Mouse (Mus musculus): ENCODE data around the gene Tspan9.

Gene Tspan9

DNA sequence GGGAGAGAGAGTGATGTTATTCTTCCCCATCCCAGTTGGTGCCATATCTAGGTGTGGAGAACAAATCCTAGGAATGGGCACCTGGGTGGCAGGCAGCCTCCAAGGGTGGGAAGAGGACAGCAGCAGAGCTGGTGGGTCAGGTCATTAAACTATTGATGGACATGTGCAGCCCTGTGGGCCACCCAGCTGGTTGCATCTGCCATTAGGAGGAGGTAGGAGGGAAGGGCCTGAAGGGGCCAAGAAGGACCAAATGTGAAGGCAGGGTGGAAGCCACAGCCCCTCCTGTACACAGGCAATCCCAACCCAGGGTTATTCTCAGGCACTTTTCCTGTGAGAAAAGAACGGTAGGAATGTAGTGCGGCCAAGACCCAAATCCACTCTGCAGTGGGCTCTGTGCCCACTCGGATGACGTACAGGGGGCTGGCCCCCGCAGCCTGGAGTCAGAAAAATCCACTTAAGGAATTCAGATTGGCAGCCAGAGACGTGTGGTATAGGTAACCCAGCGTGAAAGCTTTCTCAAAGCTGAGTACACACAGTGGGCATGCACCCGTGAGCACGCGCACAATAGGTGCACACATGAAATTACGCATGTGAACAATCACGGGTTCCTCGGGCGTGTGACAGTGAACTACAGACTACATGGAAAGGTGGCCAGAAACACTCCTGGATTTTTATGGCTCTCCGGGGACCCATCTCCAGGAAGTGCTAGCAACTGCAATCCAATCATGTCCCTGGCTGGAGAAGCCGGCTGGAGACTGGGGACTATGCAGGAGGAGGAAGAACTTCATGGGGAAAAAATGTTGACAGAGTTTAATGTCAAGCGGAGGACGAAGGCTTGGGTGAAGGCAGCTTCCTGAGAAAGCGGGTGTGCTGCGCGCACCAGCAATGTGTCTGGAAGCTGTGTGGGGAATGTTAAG is 67.0 kb downstream of the Tspan9 start:
- no peak for DNase-seq (ENCODE audit: low read depth, low spot score)

- no peak for DNase-seq (ENCODE audit: low read depth, low spot score)
Observed at GRCm38 (mm10) chr6:128075453-128076003, 67.9 kb downstream of the Tspan9 start.

DNA sequence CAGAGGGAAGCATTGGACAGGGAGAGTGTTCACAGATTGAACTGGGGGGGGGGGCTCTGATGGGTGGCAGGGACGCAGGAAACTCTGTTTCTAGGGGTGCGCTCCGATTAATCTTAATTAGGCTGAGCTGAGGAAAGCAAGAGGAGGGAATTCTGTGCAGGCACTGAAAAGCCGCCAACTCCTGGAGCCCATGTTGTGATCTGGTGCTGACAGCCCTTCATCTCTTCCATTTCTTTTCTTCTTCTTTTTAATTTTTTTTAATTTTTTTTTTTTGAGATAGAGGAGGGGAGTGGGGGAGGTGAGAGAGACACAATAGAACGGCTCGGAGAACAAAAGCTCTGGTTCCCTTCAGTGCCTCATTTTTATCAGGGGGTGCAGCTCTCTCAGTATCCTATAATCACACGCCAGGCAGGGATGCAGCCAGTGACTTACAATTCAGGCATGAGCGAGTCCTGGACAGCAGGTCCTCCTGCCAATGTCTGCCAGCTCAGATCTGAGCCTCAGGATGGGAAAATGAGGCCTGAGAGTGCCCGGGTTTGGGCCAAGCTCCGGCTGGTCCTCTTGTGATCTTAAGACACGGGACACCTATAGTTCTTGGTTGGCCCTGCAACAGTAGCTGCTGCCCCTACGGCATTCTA is 72.4 kb downstream of the Tspan9 start:
- no peak for DNase-seq (ENCODE audit: low read depth, low spot score)

DNA sequence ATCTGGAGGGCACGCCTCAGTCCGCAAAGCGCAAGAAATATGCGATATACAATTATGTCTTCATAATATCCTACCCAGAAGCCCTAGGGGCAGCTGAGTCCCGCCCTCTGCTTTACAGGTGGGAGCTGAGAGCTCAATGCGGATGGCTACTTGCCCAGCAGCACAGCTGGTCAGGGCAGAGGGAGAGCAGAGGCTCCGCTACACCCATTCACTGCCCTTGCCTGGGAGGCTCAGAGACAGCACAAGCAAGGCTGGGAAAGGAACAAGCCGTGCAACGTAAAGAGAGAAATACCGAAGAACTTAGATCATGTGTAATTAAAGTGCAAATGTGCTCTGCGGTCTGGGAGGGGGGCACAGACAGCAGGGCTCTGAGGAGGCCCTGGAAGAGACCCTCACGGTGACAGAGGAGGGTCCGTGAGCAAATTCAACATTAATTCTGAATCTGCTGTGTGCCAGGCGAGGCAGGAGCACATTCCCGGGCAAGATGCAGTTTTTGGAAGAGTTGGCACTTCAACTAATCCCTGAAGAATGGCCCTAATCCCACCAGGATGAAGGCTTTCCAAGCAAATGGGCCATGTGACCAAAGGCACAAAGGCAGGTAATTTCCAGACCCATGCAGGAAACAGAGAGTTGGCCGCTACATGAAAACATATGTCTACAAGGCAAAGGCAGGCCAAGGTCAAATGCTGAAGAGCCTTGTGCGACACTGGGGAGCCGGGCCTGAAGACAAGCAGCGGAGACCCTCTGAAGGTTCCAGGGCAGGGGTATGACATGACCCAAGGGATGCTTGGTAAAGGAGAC is 73.1 kb downstream of the Tspan9 start:
- DNase-seq (ENCODE audit: low read depth, low spot score): no peak

DNA sequence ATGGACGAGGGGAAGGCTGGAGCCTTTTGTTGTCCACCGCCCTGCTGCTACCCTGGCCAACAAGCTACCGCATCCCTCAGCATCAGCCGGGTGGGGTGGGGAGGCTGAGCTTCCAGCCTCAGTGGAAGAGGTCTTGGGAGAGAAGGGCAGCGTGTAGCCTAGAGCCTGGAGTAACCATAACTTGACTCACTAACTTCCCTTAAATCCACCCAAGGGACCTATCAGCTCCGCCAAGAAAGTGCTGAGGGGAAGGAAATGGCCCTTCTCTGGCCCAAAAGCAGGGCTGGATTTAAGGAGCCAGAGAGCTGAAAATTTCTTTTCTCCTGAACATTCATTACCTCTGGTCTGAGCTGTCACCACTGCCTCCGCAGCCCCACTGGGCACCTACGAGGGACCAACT is 75.2 kb downstream of the Tspan9 start:
- no peak for DNase-seq (ENCODE audit: low read depth, low spot score)

DNA sequence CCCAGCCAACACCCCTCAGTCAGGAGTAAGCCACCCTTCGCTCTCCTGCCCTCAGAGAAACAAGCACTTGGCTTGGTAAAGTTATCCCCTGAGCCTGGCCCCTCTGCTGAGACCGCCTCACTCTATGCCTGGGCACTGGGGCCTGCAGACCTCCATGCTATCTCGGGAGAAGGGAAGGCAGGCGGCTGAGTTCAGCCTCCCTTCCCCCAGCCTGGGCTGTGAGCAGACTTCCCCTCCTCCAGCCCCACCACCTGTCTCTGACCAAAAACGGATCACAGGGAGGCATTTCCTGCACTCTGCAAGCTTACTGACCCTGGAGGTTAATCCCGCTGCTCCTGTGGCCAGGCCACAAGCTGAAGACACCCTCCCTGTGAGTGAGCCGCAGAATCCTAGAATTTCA is 77.4 kb downstream of the Tspan9 start:
- peak; percentile 58 for DNase-seq (ENCODE audit: low read depth, low spot score)

GRCm38 (mm10) chr6:128063501-128063900 is 79.9 kb downstream of the Tspan9 start:
- DNase-seq (ENCODE audit: low read depth, low spot score): no peak

- no peak for DNase-seq (ENCODE audit: low read depth, low spot score)
Observed at GRCm38 (mm10) chr6:128062784-128063183, 80.6 kb downstream of the Tspan9 start.

GRCm38 (mm10) chr6:128062216-128062615 is 81.2 kb downstream of the Tspan9 start:
- no peak for DNase-seq (ENCODE audit: low read depth, low spot score)

DNA sequence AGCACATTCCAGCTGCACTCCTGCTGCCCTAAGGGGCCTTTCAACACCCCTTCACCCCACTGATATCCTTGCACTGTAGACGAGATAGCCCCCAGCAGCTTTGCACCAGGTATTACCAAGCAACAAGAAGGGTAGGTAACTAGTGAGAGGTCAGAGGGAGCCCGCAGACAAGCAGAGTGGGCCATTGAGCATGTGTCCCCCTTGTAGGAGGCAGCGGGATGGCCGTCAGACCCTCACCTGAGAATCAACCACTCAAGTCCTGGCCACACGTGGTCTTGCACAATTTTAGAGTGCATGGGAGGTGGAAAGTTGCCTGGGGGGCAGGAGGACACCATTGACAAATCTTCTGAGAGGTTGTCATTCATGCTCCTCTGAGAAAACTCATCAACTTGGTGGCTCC is 82.1 kb downstream of the Tspan9 start:
- no peak for DNase-seq (ENCODE audit: low read depth, low spot score)

GRCm38 (mm10) chr6:128058570-128058969 is 84.8 kb downstream of the Tspan9 start:
- DNase-seq (ENCODE audit: low read depth, low spot score): no peak

DNA sequence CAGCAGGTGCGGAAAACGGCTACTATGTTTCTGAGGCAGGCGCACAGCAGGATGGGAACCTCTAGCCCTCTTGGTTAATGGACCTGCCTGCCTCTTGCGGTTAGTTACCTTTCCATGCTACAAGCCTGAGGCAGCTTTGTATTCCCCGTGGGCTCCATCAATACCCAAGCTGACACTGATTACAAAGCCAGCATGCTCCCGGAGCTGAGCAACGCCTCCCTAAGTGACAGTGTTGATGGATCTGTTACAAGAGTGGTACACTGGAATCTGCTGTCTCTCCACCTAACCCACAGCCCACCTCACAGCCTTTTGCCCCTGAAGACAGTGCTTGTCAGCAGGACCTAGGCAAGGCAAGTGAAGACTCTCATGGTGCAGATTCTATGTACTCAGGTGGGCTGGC is 85.2 kb downstream of the Tspan9 start:
- no peak for DNase-seq (ENCODE audit: low read depth, low spot score)

DNA sequence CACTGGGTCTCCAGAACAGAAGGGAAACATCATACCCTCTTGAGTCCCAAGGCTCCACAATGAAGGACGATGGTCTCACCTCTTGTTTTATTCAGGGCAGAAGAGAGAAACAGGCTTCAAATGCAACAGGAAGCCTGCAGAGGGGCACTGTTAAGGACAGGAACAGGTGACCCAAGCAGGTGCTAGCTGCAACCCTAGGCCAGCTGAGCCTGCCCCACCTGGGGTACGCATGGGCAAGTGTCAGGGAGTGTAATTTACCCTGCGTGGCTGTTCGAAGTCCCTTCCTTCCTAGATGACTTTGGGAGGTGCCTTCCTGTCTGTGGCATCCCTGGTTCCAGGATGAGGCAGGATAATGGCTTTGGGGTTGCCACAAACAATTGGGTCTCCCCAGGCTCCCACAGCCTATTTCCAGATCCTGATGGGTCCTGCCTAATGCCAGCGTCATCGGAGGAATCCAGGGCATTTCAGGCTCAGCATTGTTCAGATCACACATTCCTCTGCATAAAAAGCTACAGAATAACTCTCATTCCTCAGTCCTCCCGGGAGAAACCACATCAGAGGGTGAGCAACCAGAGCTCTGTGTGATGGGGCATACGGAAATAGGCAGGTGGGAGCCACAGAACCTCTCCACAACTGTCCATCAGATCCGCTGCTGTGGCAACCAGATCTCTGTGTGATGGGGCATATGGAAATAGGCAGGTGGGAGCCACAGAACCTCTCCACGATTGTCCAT is 90.2 kb downstream of the Tspan9 start:
- DNase-seq (ENCODE audit: low read depth, low spot score): no peak

GRCm38 (mm10) chr6:128047671-128048070 is 95.7 kb downstream of the Tspan9 start:
- DNase-seq (ENCODE audit: low read depth, low spot score): no peak

DNA sequence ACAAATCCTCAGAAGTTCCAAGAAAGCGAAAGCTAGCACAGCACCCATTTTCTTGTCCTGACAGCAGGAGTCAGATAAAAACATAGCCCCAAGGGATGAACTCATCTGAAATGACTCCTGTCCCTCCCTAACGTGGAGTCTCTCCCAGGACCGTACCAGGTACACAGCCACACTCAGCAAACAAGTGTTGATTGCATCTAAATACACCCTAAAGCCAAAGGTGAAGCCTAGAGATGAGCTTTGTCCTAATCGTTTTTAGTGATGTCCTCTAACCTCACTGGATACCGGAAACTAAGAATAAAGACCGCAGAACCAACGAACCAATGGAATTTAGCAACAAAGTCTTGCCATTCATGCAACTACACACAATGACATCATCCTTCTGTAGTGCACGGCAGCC is 96.2 kb downstream of the Tspan9 start:
- no peak for DNase-seq (ENCODE audit: low read depth, low spot score)

- no peak for DNase-seq (ENCODE audit: low read depth, low spot score)
Observed at GRCm38 (mm10) chr6:128046799-128047198, 96.6 kb downstream of the Tspan9 start.

GRCm38 (mm10) chr6:128044691-128045090 is 98.7 kb downstream of the Tspan9 start:
- no peak for DNase-seq (ENCODE audit: low read depth, low spot score)

- no peak for DNase-seq (ENCODE audit: low read depth, low spot score)
Observed at GRCm38 (mm10) chr6:128043486-128043885, 99.9 kb downstream of the Tspan9 start.

GRCm38 (mm10) chr6:128041836-128042235 is 101.6 kb downstream of the Tspan9 start:
- no peak for DNase-seq (ENCODE audit: low read depth, low spot score)

GRCm38 (mm10) chr6:128039077-128039766 is 104.2 kb downstream of the Tspan9 start:
- no peak for DNase-seq (ENCODE audit: low read depth, low spot score)

DNA sequence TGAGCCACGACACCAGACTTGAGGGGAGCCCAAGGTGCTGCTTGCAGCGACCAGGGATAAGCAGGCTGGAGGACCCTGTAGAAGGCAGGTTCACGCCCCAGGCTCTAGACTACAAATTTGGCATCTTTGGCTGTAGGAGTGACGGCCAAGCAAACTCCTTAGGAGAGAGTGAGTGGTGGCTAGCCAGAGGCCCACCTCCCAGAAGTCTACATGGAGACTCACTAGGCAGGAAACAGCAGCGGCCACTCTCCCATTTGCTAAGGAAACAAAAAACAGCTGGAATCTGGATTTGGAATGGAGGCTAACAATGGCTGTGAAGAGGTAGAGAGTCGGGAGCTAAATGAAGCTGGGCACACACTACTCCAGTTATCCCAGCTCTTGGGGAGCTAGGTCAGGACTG is 104.8 kb downstream of the Tspan9 start:
- DNase-seq (ENCODE audit: low read depth, low spot score): no peak

Data from retina, postnatal 7 days (tissue).